Mouse (Mus musculus): ENCODE measurements around the gene Rhox2h. TPM values are rescaled to one million over a fixed set of nuclear protein-coding genes. Genes with fewer than 3 reads are reported as not detected.
"Not testable (repeated sequence)": the region's sequence is repeated elsewhere in the genome, so short reads cannot be mapped to it uniquely, and the experiment has no call there.

Rhox2h gene
- polyA plus RNA-seq (2015; fragmentation: Nextera tagmentation; extraction: Ambion mirVana) = not detected in 2 replicates

DNA sequence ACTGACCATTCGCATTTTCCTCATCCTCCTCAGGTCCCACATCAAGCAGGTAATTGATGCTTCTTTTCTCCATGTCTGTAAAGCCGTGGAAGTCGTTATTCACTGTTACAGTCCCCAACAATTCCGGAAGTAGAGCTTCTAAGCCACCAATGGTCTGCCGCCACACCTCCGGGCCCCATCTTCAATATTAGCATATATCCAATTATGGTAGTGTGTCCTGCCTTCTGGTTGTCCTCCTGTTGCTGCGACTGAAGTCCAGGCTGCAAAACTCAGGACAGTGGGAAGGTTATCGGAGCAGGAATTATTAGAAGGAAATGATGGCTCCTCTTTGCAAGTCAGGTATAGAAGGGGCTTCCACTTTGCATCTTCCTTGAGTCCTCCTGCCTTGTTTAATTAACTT is at the start of gene Rhox2h:
Gene Rhox2h (minus strand): TSS at position 101 of the 400 bp plus-strand sequence.
- H3K9ac ChIP-seq (ENCODE audit: low read depth, low read length); H3K27me3 ChIP-seq (ENCODE audit: control insufficient read depth, insufficient read depth, low read depth, low read length); H3K4me1 ChIP-seq (ENCODE audit: control insufficient read depth, low read depth, low read length); H3K9me3 ChIP-seq (replicated peaks; ENCODE audit: control insufficient read depth, low read length); H3K4me2 ChIP-seq (ENCODE audit: low read depth, low read length); ATAC-seq (ENCODE audit: low read depth); H3K36me3 ChIP-seq (ENCODE audit: control insufficient read depth, insufficient read depth); H3K27ac ChIP-seq (ENCODE audit: low read length); H3K4me3 ChIP-seq (ENCODE audit: low read depth, low read length): not testable (repeated sequence)
- WGBS (ENCODE audit: insufficient replicate concordance) = 61% methylated on average over 8 of the region's 8 CpGs

DNA sequence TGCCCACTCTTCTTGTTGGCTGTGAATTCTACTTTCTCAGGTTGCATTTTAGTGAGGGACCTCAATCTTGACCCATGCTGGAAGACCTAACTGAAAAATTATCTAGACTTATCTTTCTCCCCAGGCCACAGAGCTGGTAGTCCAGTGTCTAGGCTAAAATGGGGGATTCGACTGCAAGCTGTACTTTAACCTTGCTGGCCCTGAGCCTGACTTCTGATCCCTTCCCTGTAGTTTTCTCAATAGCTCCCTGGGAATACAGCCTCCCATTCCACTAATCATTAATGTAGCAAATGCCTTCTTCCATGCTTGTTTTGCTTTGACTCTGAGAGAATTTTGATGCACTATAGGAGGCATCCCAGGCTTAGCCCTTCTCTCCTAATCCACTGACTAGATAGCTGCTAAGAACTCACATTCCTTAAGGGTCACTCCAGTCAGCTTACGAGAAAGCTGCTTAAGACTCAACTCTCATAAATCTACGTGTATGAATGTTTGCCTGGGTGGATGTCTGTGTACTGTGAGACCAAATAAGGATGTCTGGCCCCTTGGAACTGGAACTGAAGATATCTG is 28.8 kb upstream of the Rhox2h start:
- no peak overlapping the region for H3K4me3 ChIP-seq (ENCODE audit: low read depth, low read length)
- H3K4me2 ChIP-seq (ENCODE audit: low read depth, low read length) = no peak overlapping the region
- no peak for ATAC-seq (ENCODE audit: low read depth)
- no peak overlapping the region for H3K27ac ChIP-seq (ENCODE audit: low read length)
- no peaks in the 10 kb centered on the region for H3K4me1 ChIP-seq (ENCODE audit: control insufficient read depth, low read depth, low read length)
- 42% methylated on average over 3 of the region's 3 CpGs for WGBS (ENCODE audit: insufficient replicate concordance)
- no peaks in the 10 kb centered on the region for H3K36me3 ChIP-seq (ENCODE audit: control insufficient read depth, insufficient read depth)
- no peaks in the 10 kb centered on the region for H3K27me3 ChIP-seq (ENCODE audit: control insufficient read depth, insufficient read depth, low read depth, low read length)
- H3K9ac ChIP-seq (ENCODE audit: low read depth, low read length) = no peak overlapping the region
- no peaks in the 10 kb centered on the region for H3K9me3 ChIP-seq (replicated peaks; ENCODE audit: control insufficient read depth, low read length)

DNA sequence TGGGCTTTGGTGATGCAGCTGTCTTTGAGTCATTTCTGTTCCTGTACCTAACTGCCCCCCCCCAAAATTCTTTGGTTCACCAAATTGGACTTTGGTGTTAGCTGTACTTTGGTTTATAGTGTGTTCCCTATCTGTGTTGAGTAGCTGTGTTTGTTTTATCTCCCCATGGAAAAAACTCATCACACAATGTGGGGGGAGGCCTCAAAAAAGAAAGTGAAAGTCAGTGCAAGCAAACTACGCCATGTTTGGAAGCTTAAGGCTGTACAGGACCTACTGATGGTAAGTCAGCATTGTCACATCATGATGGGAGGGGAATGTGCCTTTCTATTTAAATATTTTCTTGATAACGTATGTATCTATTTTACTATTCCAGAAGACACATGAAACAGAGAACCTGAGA is 19.2 kb upstream of the Rhox2h start:
- Histone ChIP-seq H3K36me3 (ENCODE audit: control insufficient read depth, insufficient read depth) (no peaks in the 10 kb centered on the region), H3K9me3 (replicated peaks; ENCODE audit: control insufficient read depth, low read length) (no peaks in the 10 kb centered on the region), H3K27ac (ENCODE audit: low read length) (no peak overlapping the region), H3K9ac (ENCODE audit: low read depth, low read length) (no peak overlapping the region), H3K4me3 (ENCODE audit: low read depth, low read length) (no peak overlapping the region), H3K4me1 (ENCODE audit: control insufficient read depth, low read depth, low read length) (no peaks in the 10 kb centered on the region), H3K27me3 (ENCODE audit: control insufficient read depth, insufficient read depth, low read depth, low read length) (no peaks in the 10 kb centered on the region), H3K4me2 (ENCODE audit: low read depth, low read length) (no peak overlapping the region)
- ATAC-seq (ENCODE audit: low read depth) = no peak
- WGBS (ENCODE audit: insufficient replicate concordance) = 58% methylated on average over 2 of the region's 2 CpGs

DNA sequence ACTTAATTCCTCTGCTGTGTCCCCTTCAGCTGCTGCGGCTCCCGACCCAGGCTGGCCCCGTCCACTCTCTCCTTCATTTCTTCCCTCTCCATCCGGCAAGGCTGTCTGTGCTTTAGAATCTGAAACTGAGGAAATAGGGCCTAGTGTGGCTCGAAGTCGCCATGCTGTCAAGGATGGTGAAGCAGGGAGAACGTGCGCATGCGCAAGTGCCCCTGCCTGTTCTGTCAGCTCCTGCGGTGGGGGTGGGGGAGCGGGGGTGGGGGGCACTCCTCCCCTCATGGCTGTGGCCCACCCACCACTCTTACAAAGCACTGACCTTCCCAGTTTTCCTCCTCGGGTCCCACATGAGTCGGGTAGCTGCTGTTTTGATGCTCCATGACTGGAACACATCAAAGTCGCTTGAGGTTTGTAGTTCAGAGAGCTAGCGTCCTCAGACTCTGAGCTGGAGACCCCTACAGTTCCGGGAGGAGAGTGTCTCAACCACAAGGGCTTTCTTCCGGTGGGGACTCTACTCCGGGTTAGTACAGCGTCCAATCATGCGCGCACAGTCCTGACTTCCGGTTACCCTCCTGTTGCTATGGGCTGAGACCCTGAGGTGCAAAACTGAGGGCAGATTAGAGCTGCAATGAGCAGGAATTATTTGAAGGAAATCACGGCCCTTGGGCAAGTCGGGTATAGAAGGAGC is 10.1 kb upstream of the Rhox2h start:
- WGBS (ENCODE audit: insufficient replicate concordance) = 77% methylated on average over 24 of the region's 24 CpGs

DNA sequence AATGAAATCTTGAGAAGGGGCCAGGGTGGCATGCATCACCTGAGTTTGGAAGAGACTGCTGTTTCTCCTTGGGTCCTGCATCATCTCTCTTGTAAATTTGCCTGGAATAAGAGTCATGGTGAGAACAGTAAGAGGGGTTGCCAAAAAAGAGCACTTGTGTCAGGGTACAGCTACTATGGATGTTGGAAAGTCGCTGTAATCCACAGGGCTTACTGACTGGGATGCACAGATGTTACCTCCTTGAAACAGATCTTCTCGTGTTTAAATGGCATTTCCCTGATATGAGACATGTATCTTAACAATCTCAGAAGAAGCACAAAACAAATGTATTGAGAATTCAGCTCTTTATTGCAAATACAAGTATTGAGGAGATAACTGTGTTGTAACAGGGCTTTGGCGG is 4.4 kb downstream of the Rhox2h start, which contains the start of gene Rhox3h:
Gene Rhox3h (minus strand): TSS at position 101 of the 400 bp plus-strand sequence.
- ATAC-seq (ENCODE audit: low read depth); H3K4me3 ChIP-seq (ENCODE audit: low read depth, low read length); H3K4me2 ChIP-seq (ENCODE audit: low read depth, low read length); H3K9ac ChIP-seq (ENCODE audit: low read depth, low read length); H3K9me3 ChIP-seq (replicated peaks; ENCODE audit: control insufficient read depth, low read length); H3K27ac ChIP-seq (ENCODE audit: low read length); H3K27me3 ChIP-seq (ENCODE audit: control insufficient read depth, insufficient read depth, low read depth, low read length); H3K4me1 ChIP-seq (ENCODE audit: control insufficient read depth, low read depth, low read length); H3K36me3 ChIP-seq (ENCODE audit: control insufficient read depth, insufficient read depth): not testable (repeated sequence)
- 43% methylated on average over 1 of the region's 3 CpGs for whole genome bisulfite sequencing (ENCODE audit: insufficient replicate concordance)

More for the DNA sequence above, 10.1 kb upstream of the Rhox2h start:
- no peak overlapping the region for H3K27ac ChIP-seq (ENCODE audit: low read length)
- no peaks in the 10 kb centered on the region for H3K27me3 ChIP-seq (ENCODE audit: control insufficient read depth, insufficient read depth, low read depth, low read length)
- no peak overlapping the region for H3K4me2 ChIP-seq (ENCODE audit: low read depth, low read length)
- no peaks in the 10 kb centered on the region for H3K9me3 ChIP-seq (replicated peaks; ENCODE audit: control insufficient read depth, low read length)
- no peak overlapping the region for H3K9ac ChIP-seq (ENCODE audit: low read depth, low read length)
- no peak for ATAC-seq (ENCODE audit: low read depth)
- no peak overlapping the region for H3K4me3 ChIP-seq (ENCODE audit: low read depth, low read length)
- no peaks in the 10 kb centered on the region for H3K4me1 ChIP-seq (ENCODE audit: control insufficient read depth, low read depth, low read length)
- H3K36me3 ChIP-seq (ENCODE audit: control insufficient read depth, insufficient read depth) = no peaks in the 10 kb centered on the region

DNA sequence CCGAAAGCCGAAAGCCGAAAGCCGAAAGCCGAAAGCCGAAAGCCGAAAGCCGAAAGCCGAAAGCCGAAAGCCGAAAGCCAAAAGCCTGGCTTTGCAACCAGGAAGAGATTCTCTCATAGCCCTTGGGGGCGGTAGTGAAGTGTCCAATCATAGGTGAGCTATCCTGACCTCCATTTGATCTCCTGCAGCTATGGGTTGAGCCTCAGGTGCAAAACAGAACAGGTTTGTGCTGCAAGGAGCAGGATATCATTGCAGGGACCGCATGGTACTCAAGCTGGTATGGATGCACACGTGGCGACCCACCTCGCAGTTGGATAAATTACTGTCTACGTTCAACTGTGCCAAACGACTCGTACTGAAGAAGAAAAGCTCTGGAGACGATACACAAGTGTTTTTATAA is 21.9 kb downstream of the Rhox2h start, which contains the start of gene Rhox4g:
Gene Rhox4g (minus strand): TSS at position 101 of the 400 bp plus-strand sequence.
- H3K4me2 ChIP-seq (ENCODE audit: low read depth, low read length); H3K4me3 ChIP-seq (ENCODE audit: low read depth, low read length); H3K36me3 ChIP-seq (ENCODE audit: control insufficient read depth, insufficient read depth); ATAC-seq (ENCODE audit: low read depth); H3K27ac ChIP-seq (ENCODE audit: low read length); H3K9me3 ChIP-seq (replicated peaks; ENCODE audit: control insufficient read depth, low read length); H3K9ac ChIP-seq (ENCODE audit: low read depth, low read length); H3K27me3 ChIP-seq (ENCODE audit: control insufficient read depth, insufficient read depth, low read depth, low read length); H3K4me1 ChIP-seq (ENCODE audit: control insufficient read depth, low read depth, low read length): not testable (repeated sequence)
- 80% methylated on average over 16 of the region's 20 CpGs for WGBS (ENCODE audit: insufficient replicate concordance)

DNA sequence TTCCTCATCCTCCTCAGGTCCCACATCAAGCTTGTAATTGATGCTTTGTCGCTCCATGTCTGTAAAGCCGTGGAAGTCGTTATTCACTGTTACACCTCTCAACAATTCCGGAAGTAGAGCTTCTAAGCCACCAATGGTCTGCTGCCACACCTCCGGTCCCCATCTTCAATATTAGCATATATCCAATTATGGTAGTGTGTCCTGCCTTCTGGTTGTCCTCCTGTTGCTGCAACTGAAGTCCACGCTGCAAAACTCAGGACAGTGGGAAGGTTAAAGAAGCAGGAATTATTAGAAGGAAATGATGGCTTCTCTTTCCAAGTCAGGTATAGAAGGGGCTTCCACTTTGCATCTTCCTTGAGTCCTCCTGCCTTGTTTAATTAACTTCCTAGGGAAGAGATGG is 29.7 kb downstream of the Rhox2h start, which contains the start of gene Rhox2g:
Gene Rhox2g (minus strand): TSS at position 101 of the 400 bp plus-strand sequence.
- H3K27ac ChIP-seq (ENCODE audit: low read length); H3K4me1 ChIP-seq (ENCODE audit: control insufficient read depth, low read depth, low read length); H3K27me3 ChIP-seq (ENCODE audit: control insufficient read depth, insufficient read depth, low read depth, low read length); H3K4me2 ChIP-seq (ENCODE audit: low read depth, low read length); H3K4me3 ChIP-seq (ENCODE audit: low read depth, low read length); ATAC-seq (ENCODE audit: low read depth); H3K9ac ChIP-seq (ENCODE audit: low read depth, low read length); H3K9me3 ChIP-seq (replicated peaks; ENCODE audit: control insufficient read depth, low read length); H3K36me3 ChIP-seq (ENCODE audit: control insufficient read depth, insufficient read depth): not testable (repeated sequence)
- 60% methylated on average over 6 of the region's 6 CpGs for WGBS (ENCODE audit: insufficient replicate concordance)

DNA sequence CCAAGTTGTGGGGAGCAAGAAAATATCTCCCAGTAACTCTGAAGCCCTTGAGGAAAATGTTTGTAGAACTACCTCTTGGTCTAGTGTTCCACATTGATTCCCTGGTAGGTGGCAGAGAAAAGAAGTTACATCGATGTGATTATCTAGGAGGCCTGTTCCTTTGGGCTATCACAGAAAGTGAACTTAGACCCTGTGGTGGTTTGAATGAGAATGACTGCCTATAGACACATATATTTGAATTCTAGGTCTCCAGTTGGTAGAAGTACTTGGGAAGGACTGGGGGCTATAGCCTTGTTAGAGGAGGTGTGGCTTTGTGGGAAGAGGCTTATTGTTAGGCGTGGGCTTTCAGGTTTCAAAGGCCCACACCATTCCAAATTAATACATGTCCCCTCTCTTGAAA is 44.6 kb downstream of the Rhox2h start, which contains the start of gene Rhox3g:
Gene Rhox3g (minus strand): TSS at position 101 of the 400 bp plus-strand sequence.
- H3K27ac ChIP-seq (ENCODE audit: low read length); H3K27me3 ChIP-seq (ENCODE audit: control insufficient read depth, insufficient read depth, low read depth, low read length); ATAC-seq (ENCODE audit: low read depth); H3K36me3 ChIP-seq (ENCODE audit: control insufficient read depth, insufficient read depth); H3K9me3 ChIP-seq (replicated peaks; ENCODE audit: control insufficient read depth, low read length); H3K4me1 ChIP-seq (ENCODE audit: control insufficient read depth, low read depth, low read length); H3K4me3 ChIP-seq (ENCODE audit: low read depth, low read length); H3K9ac ChIP-seq (ENCODE audit: low read depth, low read length); H3K4me2 ChIP-seq (ENCODE audit: low read depth, low read length): not testable (repeated sequence)
- 72% methylated on average over 2 of the region's 2 CpGs for WGBS (ENCODE audit: insufficient replicate concordance)

Data from liver, embryonic 16.5 days (tissue).